In the genomic region with DNA sequence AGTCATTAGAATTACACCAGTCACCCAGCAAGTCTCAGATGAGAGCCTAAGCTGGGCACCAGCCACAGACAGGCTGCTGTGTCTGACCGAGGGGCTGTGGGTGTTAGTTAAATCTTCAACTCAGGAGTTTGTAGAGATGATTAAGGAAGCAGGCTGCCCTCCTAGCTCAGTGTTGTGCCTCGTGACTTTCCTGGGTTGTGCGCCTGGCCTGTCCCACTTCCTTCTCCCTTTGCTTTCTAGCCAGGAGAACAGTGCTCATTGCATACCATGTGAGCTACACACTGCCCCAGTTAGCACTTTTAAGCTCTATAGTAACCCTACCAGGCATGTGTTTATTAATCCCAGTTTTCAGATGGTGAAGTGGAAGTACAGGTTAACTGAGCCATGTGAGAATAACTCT, we compare ENCODE assay signal across 17 mouse cellular contexts. TPM values are rescaled to one million over a fixed set of nuclear protein-coding genes. Genes with fewer than 3 reads are reported as not detected.
"Had no signal": no experiment of that assay in that cellular context is flagged by ENCODE, and none has a peak within 500 bp of the region (broad histone marks: within the 10 kb centered on the region; RNA-seq: fewer than 3 reads in every experiment).

No protein-coding gene starts in this region.

- H3K4me2 ChIP-seq: kidney, embryonic 15.5 days; limb, embryonic 12.5 days; liver, embryonic 13.5 days; lung, embryonic 14.5 days; midbrain, embryonic 12.5 days; neural tube, embryonic 13.5 days had no signal

- H3K27ac ChIP-seq: kidney, embryonic 15.5 days; limb, embryonic 12.5 days; liver, embryonic 13.5 days; midbrain, embryonic 12.5 days; neural tube, embryonic 13.5 days had no signal

- H3K9ac ChIP-seq: kidney, embryonic 15.5 days; limb, embryonic 12.5 days; liver, embryonic 13.5 days; lung, embryonic 14.5 days; midbrain, embryonic 12.5 days; neural tube, embryonic 13.5 days had no signal

- H3K4me1 ChIP-seq: kidney, embryonic 15.5 days; limb, embryonic 12.5 days; liver, embryonic 13.5 days; megakaryocyte, embryonic 14.5 days; midbrain, embryonic 12.5 days; neural tube, embryonic 13.5 days had no signal

- DNase-seq: kidney, adult 2 months; kidney, postnatal 25 days; liver, embryonic 13.5 days; lung, embryonic 14.5 days; lung, postnatal 4 days; retina, postnatal 1 day; right cerebral cortex, postnatal 4 days; spleen, adult 18-20 months; thymus, postnatal 36 days had no signal

- H3K9me3 ChIP-seq: kidney, embryonic 15.5 days; limb, embryonic 12.5 days; liver, embryonic 13.5 days; megakaryocyte, embryonic 14.5 days; midbrain, embryonic 12.5 days; neural tube, embryonic 13.5 days had no signal

- H3K27me3 ChIP-seq: kidney, embryonic 15.5 days; limb, embryonic 12.5 days; midbrain, embryonic 12.5 days; neural tube, embryonic 13.5 days had no signal

- ATAC-seq: intestine, embryonic 16.5 days; midbrain, embryonic 16.5 days had no signal

- H3K4me3 ChIP-seq: kidney, embryonic 15.5 days; limb, embryonic 12.5 days; liver, embryonic 13.5 days; megakaryocyte, embryonic 14.5 days; midbrain, embryonic 12.5 days; neural tube, embryonic 13.5 days had no signal

- H3K36me3 ChIP-seq: kidney, embryonic 15.5 days; limb, embryonic 12.5 days; liver, embryonic 13.5 days; midbrain, embryonic 12.5 days; neural tube, embryonic 13.5 days had no signal

RNA-seq across cellular contexts. Expression of a gene that starts 4.3 kb away (rescaled TPM):
- total RNA-seq: left cerebral cortex, postnatal 36 days had no signal
- polyA plus RNA-seq: kidney, adult 2 months; liver, embryonic 13.5 days had no signal
